Comparison of ENCODE assay signal across 23 mouse cellular contexts in genomic region chr3:28255711-28256110, GRCm38 (mm10). TPM values are rescaled to one million over a fixed set of nuclear protein-coding genes. Genes with fewer than 3 reads are reported as not detected.
DNase-seq lines count a peak whose midpoint lies in the region; ATAC-seq and TF ChIP-seq lines count a peak whose summit lies in the region.
"Had no signal": no experiment of that assay in that cellular context is flagged by ENCODE, and none has a peak within 500 bp of the region (broad histone marks: within the 10 kb centered on the region; RNA-seq: fewer than 3 reads in every experiment).

No protein-coding gene starts in this region.

- 64% methylated on average over 7 of the region's 7 CpGs for WGBS in thymus, adult 2 months
- 79% methylated on average over 7 of the region's 7 CpGs for WGBS in kidney, embryonic 15.5 days
- WGBS in midbrain, embryonic 15.5 days: 93% methylated on average over 7 of the region's 7 CpGs

- peaks cover 9% of the 10 kb centered on the region for H3K4me1 ChIP-seq in thymus, adult 2 months (replicated peaks; ENCODE audit: control insufficient read depth, insufficient read depth, low read length)
- H3K4me1 ChIP-seq in kidney, embryonic 15.5 days: no peaks in the 10 kb centered on the region
- H3K4me1 ChIP-seq in midbrain, embryonic 15.5 days: no peaks in the 10 kb centered on the region
- H3K4me1 ChIP-seq: embryonic facial prominence, embryonic 13.5 days; forebrain, embryonic 12.5 days; hindbrain, embryonic 10.5 days had no signal

- ATAC-seq in kidney, embryonic 15.5 days (replicated peaks; ENCODE audit: low FRiP score): no peak
- no peak for ATAC-seq in midbrain, embryonic 15.5 days (replicated peaks)
- ATAC-seq: forebrain, embryonic 16.5 days had no signal

- H3K27ac ChIP-seq in thymus, adult 2 months (ENCODE audit: control insufficient read depth, insufficient read depth, low read length): no peak overlapping the region; the same call in 1 of the 2 replicates
- H3K27ac ChIP-seq in kidney, embryonic 15.5 days: no peak overlapping the region
- no peak overlapping the region for H3K27ac ChIP-seq in midbrain, embryonic 15.5 days
- H3K27ac ChIP-seq: embryonic facial prominence, embryonic 13.5 days; forebrain, embryonic 12.5 days; heart, adult 2 months; heart, embryonic 15.5 days; hindbrain, embryonic 10.5 days; hindbrain, embryonic 14.5 days had no signal

- no peak for TF ChIP-seq POLR2A in thymus, adult 2 months (IDR thresholded peaks at IDR 0.05; ENCODE audit: control insufficient read depth, extremely low read depth, insufficient read depth, low read length, poor library complexity)

- peak; percentile 19 for DNase-seq in CD4-positive helper T cell, adult 2 months (ENCODE audit: low read depth, low spot score)
- peak; percentile 47 for DNase-seq in T-cell, adult 2 months (ENCODE audit: low spot score)
- peak; percentile 21 for DNase-seq in thymus, adult 2 months
- DNase-seq in thymus, postnatal 25 days: peak; percentile 50
- DNase-seq in kidney, adult 9 months: no peak
- no peak for DNase-seq in left cerebral cortex, postnatal 36 days (ENCODE audit: low spot score in 2 of 2)
- DNase-seq: adrenal gland, postnatal 25 days; cerebellum, adult 18-20 months; cerebellum, adult 9-11 months; cerebellum, postnatal 36 days; gastrocnemius, postnatal 10 days; heart, adult 2 months; heart, postnatal 14 days had no signal

- no peak overlapping the region for H3K4me2 ChIP-seq in kidney, embryonic 15.5 days
- no peak overlapping the region for H3K4me2 ChIP-seq in midbrain, embryonic 15.5 days
- H3K4me2 ChIP-seq: embryonic facial prominence, embryonic 13.5 days; forebrain, embryonic 12.5 days; heart, embryonic 11.5 days; heart, embryonic 15.5 days; hindbrain, embryonic 14.5 days had no signal

- no peaks in the 10 kb centered on the region for H3K36me3 ChIP-seq in thymus, adult 2 months (ENCODE audit: control insufficient read depth, insufficient read depth, low read length)
- H3K36me3 ChIP-seq in kidney, embryonic 15.5 days: no peaks in the 10 kb centered on the region
- H3K36me3 ChIP-seq in midbrain, embryonic 15.5 days (replicated peaks): no peaks in the 10 kb centered on the region
- H3K36me3 ChIP-seq: embryonic facial prominence, embryonic 13.5 days; forebrain, embryonic 12.5 days; G1E; heart, embryonic 15.5 days; hindbrain, embryonic 10.5 days had no signal

- intact Hi-C loops in left cerebral cortex, postnatal 36 days (cut with DNase I): no loop called here

- H3K9me3 ChIP-seq in kidney, embryonic 15.5 days (replicated peaks): no peaks in the 10 kb centered on the region
- H3K9me3 ChIP-seq in midbrain, embryonic 15.5 days: no peaks in the 10 kb centered on the region
- H3K9me3 ChIP-seq: embryonic facial prominence, embryonic 13.5 days; forebrain, embryonic 12.5 days; G1E; heart, embryonic 15.5 days; hindbrain, embryonic 10.5 days had no signal

- no peak overlapping the region for H3K9ac ChIP-seq in kidney, embryonic 15.5 days
- no peak overlapping the region for H3K9ac ChIP-seq in midbrain, embryonic 15.5 days
- H3K9ac ChIP-seq: embryonic facial prominence, embryonic 13.5 days; forebrain, embryonic 12.5 days; heart, embryonic 15.5 days; hindbrain, embryonic 14.5 days had no signal

- TF ChIP-seq CTCF in thymus, adult 2 months (IDR thresholded peaks at IDR 0.05; ENCODE audit: borderline replicate concordance, control insufficient read depth, extremely low read depth, insufficient read depth, low read length, poor library complexity): no peak

- H3K4me3 ChIP-seq in thymus, adult 2 months (ENCODE audit: control insufficient read depth, insufficient read depth, low read length): no peak overlapping the region
- no peak overlapping the region for H3K4me3 ChIP-seq in kidney, embryonic 15.5 days (replicated peaks)
- H3K4me3 ChIP-seq in midbrain, embryonic 15.5 days: no peak overlapping the region
- H3K4me3 ChIP-seq: embryonic facial prominence, embryonic 13.5 days; forebrain, embryonic 12.5 days; heart, adult 2 months; heart, embryonic 15.5 days; hindbrain, embryonic 10.5 days had no signal

- H3K27me3 ChIP-seq in thymus, adult 2 months (ENCODE audit: control insufficient read depth, insufficient read depth, low read length): no peaks in the 10 kb centered on the region
- no peaks in the 10 kb centered on the region for H3K27me3 ChIP-seq in kidney, embryonic 15.5 days
- no peaks in the 10 kb centered on the region for H3K27me3 ChIP-seq in midbrain, embryonic 15.5 days (replicated peaks)
- H3K27me3 ChIP-seq: embryonic facial prominence, embryonic 13.5 days; heart, embryonic 15.5 days had no signal

RNA-seq across cellular contexts. Expression of gene Tnik, which starts 7.3 kb away (rescaled TPM):
- polyA plus RNA-seq in thymus, adult 2 months (2012; rRNA removed): 22.6 and 23.6 TPM in 2 replicates
- 3.1 and 4.3 TPM in 2 replicates for polyA plus RNA-seq in kidney, embryonic 15.5 days (2015; fragmentation: Nextera tagmentation; extraction: Ambion mirVana)
- polyA plus RNA-seq in midbrain, embryonic 15.5 days (2015; fragmentation: Nextera tagmentation; extraction: Ambion mirVana): 74.3 and 88.8 TPM in 2 replicates
- 100 to 1,000 TPM; 164 to 253 TPM for total RNA-seq in left cerebral cortex, postnatal 36 days (2021)

Comparison
In these comparisons a context has a peak if more than half of its experiments do, and no peak if none do; other contexts are left out.
1. DNase-seq: peak in CD4-positive helper T cell, adult 2 months (single experiment), T-cell, adult 2 months (single experiment), thymus, adult 2 months (single experiment) and thymus, postnatal 25 days (single experiment); none in kidney, adult 9 months (single experiment) and left cerebral cortex, postnatal 36 days (0 of 2).